Mouse (Mus musculus): ENCODE data around the gene Klhl22. TPM values are rescaled to one million over a fixed set of nuclear protein-coding genes. Genes with fewer than 3 reads are reported as not detected.
A peak's percentile ranks its signal among the peaks of the same experiment; 100 is the strongest.

The Klhl22 gene
- polyA plus RNA-seq, 1 experiment from 2014 or later: 29.0 TPM

DNA sequence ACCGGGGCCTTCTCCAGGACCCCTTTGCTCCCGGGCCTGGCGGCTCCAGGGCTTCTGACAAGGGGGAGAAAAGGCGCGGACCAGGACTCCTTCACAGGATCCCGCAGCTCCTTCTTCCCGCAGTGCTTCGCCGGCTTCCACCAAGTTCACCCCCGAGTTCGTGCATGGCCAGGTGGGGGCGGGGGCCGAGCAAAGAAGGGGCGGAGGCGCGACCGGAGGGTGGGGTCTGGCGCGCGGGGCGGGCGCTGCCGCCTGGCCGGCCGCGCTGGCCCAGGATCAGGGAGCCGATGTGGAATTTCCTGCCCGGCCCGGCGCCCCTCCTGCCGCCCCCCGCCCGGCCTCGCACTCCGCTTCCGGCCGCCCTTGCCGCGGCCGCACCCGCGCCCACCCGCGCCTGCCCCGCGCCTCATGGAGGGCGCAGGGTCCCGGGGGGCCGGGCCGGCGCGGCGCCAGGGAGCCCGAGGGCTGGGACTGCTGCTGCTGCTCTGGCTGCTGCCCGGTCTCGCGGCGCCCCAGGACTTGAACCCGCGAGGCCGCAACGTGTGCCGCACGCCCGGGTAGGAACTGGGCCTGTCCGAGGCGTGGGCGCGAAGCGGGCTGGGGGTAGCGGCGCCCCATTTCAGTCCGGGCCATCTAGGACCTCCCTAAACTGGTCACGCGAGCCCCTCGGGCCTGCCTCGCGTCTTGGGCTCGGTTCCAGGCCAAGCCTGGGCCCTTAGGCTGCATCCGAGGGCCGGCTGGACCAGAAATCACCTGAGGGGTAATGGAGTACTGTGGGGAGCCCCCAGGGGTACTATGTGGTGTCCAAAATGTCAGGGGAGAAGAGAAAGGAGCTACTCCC is 37.8 kb downstream of the Klhl22 start, which contains the start of gene Scarf2:
Gene Scarf2, plus strand, starts transcription at position 312 of the 841 bp plus-strand sequence.
- no peak for TF ChIP-seq CTCF (IDR thresholded peaks at IDR 0.05; ENCODE audit: low read depth)
- ATAC-seq: peak; percentile 41
- 3% methylated on average over 73 of the region's 81 CpGs for WGBS
- Histone ChIP-seq H3K27me3 (replicated peaks; ENCODE audit: control insufficient read depth, insufficient read depth, low read length) (peaks cover 46% of the 10 kb centered on the region), H3K4me2 (replicated peaks; ENCODE audit: low read depth) (peak within 1 kb of the TSS; percentile 73), H3K4me3 (ENCODE audit: low read depth, low read length) (peak within 1 kb of the TSS; percentile 56), H3K9ac (ENCODE audit: low read depth, low read length) (peak within 1 kb of the TSS; percentile 69), H3K36me3 (ENCODE audit: control insufficient read depth, insufficient read depth) (peaks cover 12% of the 10 kb centered on the region), H3K4me1 (replicated peaks; ENCODE audit: control insufficient read depth, insufficient read depth, low read length) (no peaks in the 10 kb centered on the region), H3K9me3 (ENCODE audit: control insufficient read depth) (no peaks in the 10 kb centered on the region), H3K27ac (ENCODE audit: low read depth, low read length) (peak within 1 kb of the TSS; percentile 77)

- ATAC-seq: no peak
- H3K36me3 ChIP-seq (ENCODE audit: control insufficient read depth, insufficient read depth): peaks cover 7% of the 10 kb centered on the region
- peaks cover 53% of the 10 kb centered on the region for H3K27me3 ChIP-seq (replicated peaks; ENCODE audit: control insufficient read depth, insufficient read depth, low read length)
- H3K9me3 ChIP-seq (ENCODE audit: control insufficient read depth): no peaks in the 10 kb centered on the region
- TF ChIP-seq CTCF (IDR thresholded peaks at IDR 0.05; ENCODE audit: low read depth): no peak
- H3K4me2 ChIP-seq (replicated peaks; ENCODE audit: low read depth): peak overlapping the region; percentile 73
- peak overlapping the region; percentile 77 for H3K27ac ChIP-seq (ENCODE audit: low read depth, low read length)
- H3K4me1 ChIP-seq (replicated peaks; ENCODE audit: control insufficient read depth, insufficient read depth, low read length): no peaks in the 10 kb centered on the region
- H3K4me3 ChIP-seq (ENCODE audit: low read depth, low read length): peak overlapping the region; percentile 56
- peak overlapping the region; percentile 69 for H3K9ac ChIP-seq (ENCODE audit: low read depth, low read length)
- 7% methylated on average over 29 of the region's 29 CpGs for WGBS
Observed at GRCm38 (mm10) chr16:17797812-17798311, 38.4 kb downstream of the Klhl22 start.

GRCm38 (mm10) chr16:17798321-17799180 is 39.1 kb downstream of the Klhl22 start:
- ATAC-seq: peak; percentile 40; the same call in 1 of the 2 replicates
- peaks cover 60% of the 10 kb centered on the region for H3K27me3 ChIP-seq (replicated peaks; ENCODE audit: control insufficient read depth, insufficient read depth, low read length)
- H3K4me2 ChIP-seq (replicated peaks; ENCODE audit: low read depth): peak overlapping the region; percentile 73
- no peaks in the 10 kb centered on the region for H3K4me1 ChIP-seq (replicated peaks; ENCODE audit: control insufficient read depth, insufficient read depth, low read length)
- H3K9ac ChIP-seq (ENCODE audit: low read depth, low read length): peak overlapping the region; percentile 69
- H3K4me3 ChIP-seq (ENCODE audit: low read depth, low read length): peak overlapping the region; percentile 56
- H3K9me3 ChIP-seq (ENCODE audit: control insufficient read depth): no peaks in the 10 kb centered on the region
- peak overlapping the region; percentile 77 for H3K27ac ChIP-seq (ENCODE audit: low read depth, low read length)
- no peak for TF ChIP-seq CTCF (IDR thresholded peaks at IDR 0.05; ENCODE audit: low read depth)
- H3K36me3 ChIP-seq (ENCODE audit: control insufficient read depth, insufficient read depth): peaks cover under 1% of the 10 kb centered on the region; the same call in 1 of the 2 replicates
- WGBS: 3% methylated on average over 40 of the region's 45 CpGs

GRCm38 (mm10) chr16:17799584-17799983 is 40.2 kb downstream of the Klhl22 start:
- H3K27me3 ChIP-seq (replicated peaks; ENCODE audit: control insufficient read depth, insufficient read depth, low read length): peaks cover 68% of the 10 kb centered on the region
- no peak overlapping the region for H3K4me2 ChIP-seq (replicated peaks; ENCODE audit: low read depth)
- ATAC-seq: no peak
- H3K4me1 ChIP-seq (replicated peaks; ENCODE audit: control insufficient read depth, insufficient read depth, low read length): 0 out of 2 replicates have a peak, but pooled peaks cover 5% of the 10 kb centered on the region
- H3K9me3 ChIP-seq (ENCODE audit: control insufficient read depth): no peaks in the 10 kb centered on the region
- no peak overlapping the region for H3K9ac ChIP-seq (ENCODE audit: low read depth, low read length)
- no peak overlapping the region for H3K4me3 ChIP-seq (ENCODE audit: low read depth, low read length)
- no peak for TF ChIP-seq CTCF (IDR thresholded peaks at IDR 0.05; ENCODE audit: low read depth)
- H3K36me3 ChIP-seq (ENCODE audit: control insufficient read depth, insufficient read depth): no peaks in the 10 kb centered on the region
- H3K27ac ChIP-seq (ENCODE audit: low read depth, low read length): no peak overlapping the region

- Histone ChIP-seq H3K9ac (ENCODE audit: low read depth, low read length) (no peak overlapping the region), H3K4me1 (replicated peaks; ENCODE audit: control insufficient read depth, insufficient read depth, low read length) (0 out of 2 replicates have a peak, but pooled peaks cover 8% of the 10 kb centered on the region), H3K36me3 (ENCODE audit: control insufficient read depth, insufficient read depth) (0 out of 2 replicates have a peak, but pooled peaks cover 4% of the 10 kb centered on the region), H3K4me3 (ENCODE audit: low read depth, low read length) (no peak overlapping the region), H3K9me3 (ENCODE audit: control insufficient read depth) (no peaks in the 10 kb centered on the region), H3K4me2 (replicated peaks; ENCODE audit: low read depth) (no peak overlapping the region), H3K27ac (ENCODE audit: low read depth, low read length) (no peak overlapping the region), H3K27me3 (replicated peaks; ENCODE audit: control insufficient read depth, insufficient read depth, low read length) (peaks cover 80% of the 10 kb centered on the region)
- WGBS: 30% methylated on average over 7 of the region's 7 CpGs
- no peak for TF ChIP-seq CTCF (IDR thresholded peaks at IDR 0.05; ENCODE audit: low read depth)
- ATAC-seq: no peak
Observed at GRCm38 (mm10) chr16:17801777-17802455, 42.5 kb downstream of the Klhl22 start.

Data from intestine, postnatal 0 days (tissue).